ENCODE assay signal across 24 mouse cellular contexts in the genomic region with DNA sequence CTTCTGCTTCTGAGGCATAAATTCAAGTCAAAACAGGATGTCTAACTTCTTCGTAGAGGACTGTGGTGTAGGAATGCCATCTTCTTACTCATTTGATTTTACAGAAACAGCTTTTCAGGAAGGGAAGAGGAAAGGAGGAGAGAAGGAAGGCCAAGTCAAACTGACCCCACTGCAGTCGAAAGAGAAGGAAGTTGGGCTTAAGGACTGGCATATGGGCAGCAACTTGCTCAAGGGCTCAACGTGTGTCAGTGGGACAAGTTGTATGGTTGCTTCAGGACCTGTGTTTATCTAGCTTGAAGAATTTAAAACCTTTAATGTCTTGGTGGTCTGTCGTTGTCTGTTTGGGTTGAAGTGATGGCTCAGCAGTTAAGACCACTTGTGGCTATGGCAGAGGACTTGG.
DNase-seq lines count a peak whose midpoint lies in the region; ATAC-seq and TF ChIP-seq lines count a peak whose summit lies in the region.
"Had no signal": no experiment of that assay in that cellular context is flagged by ENCODE, and none has a peak within 500 bp of the region (broad histone marks: within the 10 kb centered on the region; RNA-seq: fewer than 3 reads in every experiment).

No protein-coding gene starts in this region.

- no peak for TF ChIP-seq POLR2A in heart, adult 2 months (IDR thresholded peaks at IDR 0.05; ENCODE audit: insufficient read depth, low read depth, low read length)
- no peak for TF ChIP-seq POLR2A in lung, adult 2 months (IDR thresholded peaks at IDR 0.05; ENCODE audit: borderline replicate concordance, extremely low read depth, low read depth, low read length)
- no peak for TF ChIP-seq POLR2A in olfactory bulb, adult 2 months (IDR thresholded peaks at IDR 0.05; ENCODE audit: insufficient read depth, low read depth, low read length)

- H3K4me2 ChIP-seq in liver, embryonic 13.5 days, result no peak overlapping the region
- H3K4me2 ChIP-seq in neural tube, embryonic 15.5 days, result no peak overlapping the region
- H3K4me2 ChIP-seq: embryonic facial prominence, embryonic 15.5 days; heart, embryonic 13.5 days; hindbrain, embryonic 12.5 days; limb, embryonic 12.5 days; neural tube, embryonic 13.5 days had no signal

- peak overlapping the region; percentile 5; the same call in 1 of the 2 replicates for H3K27ac ChIP-seq in heart, adult 2 months
- 0 out of 2 replicates have a peak overlapping the region, but pooled peaks have one; percentile 24 for H3K27ac ChIP-seq in liver, embryonic 13.5 days
- H3K27ac ChIP-seq in olfactory bulb, adult 2 months (ENCODE audit: insufficient read depth, low read depth, low read length), result peak overlapping the region; percentile 40; the same call in 1 of the 2 replicates
- H3K27ac ChIP-seq in neural tube, embryonic 15.5 days (replicated peaks), result no peak overlapping the region
- H3K27ac ChIP-seq: embryonic facial prominence, embryonic 15.5 days; heart, embryonic 13.5 days; hindbrain, embryonic 12.5 days; kidney, postnatal 0 days; limb, embryonic 12.5 days; neural tube, embryonic 13.5 days had no signal

- DNase-seq in heart, adult 2 months, result no peak
- no peak for DNase-seq in heart, adult 18-20 months
- DNase-seq in lung, postnatal 36 days, result peak; percentile 27
- no peak for DNase-seq in lung, adult 2 months
- DNase-seq in liver, embryonic 13.5 days, result no peak
- no peak for DNase-seq in ovary, adult 18-20 months (ENCODE audit: low spot score)
- DNase-seq: cerebellum, adult 8-10 months; gastrocnemius, postnatal 36 days; lung, postnatal 14 days; thymus, adult 2 months; thymus, postnatal 4 days had no signal

- H3K79me2 ChIP-seq in heart, adult 2 months (replicated peaks; ENCODE audit: control insufficient read depth, insufficient read depth, low read length), result no peaks in the 10 kb centered on the region; the same call in 1 of the 2 replicates

- no peaks in the 10 kb centered on the region for H3K9me3 ChIP-seq in liver, embryonic 13.5 days (replicated peaks)
- no peaks in the 10 kb centered on the region for H3K9me3 ChIP-seq in neural tube, embryonic 15.5 days (replicated peaks)
- H3K9me3 ChIP-seq: embryonic facial prominence, embryonic 15.5 days; G1E; heart, embryonic 13.5 days; hindbrain, embryonic 12.5 days; limb, embryonic 12.5 days; midbrain, embryonic 10.5 days; neural tube, embryonic 13.5 days had no signal

- no peak for ATAC-seq in liver, embryonic 13.5 days (ENCODE audit: low read depth)
- no peak for ATAC-seq in neural tube, embryonic 15.5 days (ENCODE audit: low FRiP score)
- ATAC-seq: midbrain, embryonic 16.5 days had no signal

- no peak for TF ChIP-seq CTCF in heart, adult 2 months (IDR thresholded peaks at IDR 0.05)
- no peak for TF ChIP-seq CTCF in lung, adult 2 months (IDR thresholded peaks at IDR 0.05; ENCODE audit: insufficient read depth, low read length)
- no peak for TF ChIP-seq CTCF in olfactory bulb, adult 2 months (IDR thresholded peaks at IDR 0.05; ENCODE audit: insufficient read depth, low read depth, low read length)

- no peaks in the 10 kb centered on the region for H3K27me3 ChIP-seq in heart, adult 2 months (ENCODE audit: control insufficient read depth, insufficient read depth, low read length)
- no peaks in the 10 kb centered on the region for H3K27me3 ChIP-seq in liver, embryonic 13.5 days
- no peaks in the 10 kb centered on the region for H3K27me3 ChIP-seq in neural tube, embryonic 15.5 days (replicated peaks)
- H3K27me3 ChIP-seq: embryonic facial prominence, embryonic 15.5 days; heart, embryonic 13.5 days; hindbrain, embryonic 12.5 days; neural tube, embryonic 13.5 days; Patski had no signal

- no peak for TF ChIP-seq EP300 in heart, adult 2 months (IDR thresholded peaks at IDR 0.05; ENCODE audit: insufficient read depth, low read depth, low read length)

- intact Hi-C loops in heart, adult 2 months (cut with DNase I), result no loop called here

- peaks cover 15% of the 10 kb centered on the region for H3K4me1 ChIP-seq in heart, adult 2 months (ENCODE audit: control insufficient read depth, insufficient read depth, low read length)
- H3K4me1 ChIP-seq in lung, adult 2 months (ENCODE audit: control insufficient read depth, insufficient read depth, low read length), result peaks cover 24% of the 10 kb centered on the region
- H3K4me1 ChIP-seq in liver, embryonic 13.5 days (replicated peaks), result peaks cover 80% of the 10 kb centered on the region
- H3K4me1 ChIP-seq in olfactory bulb, adult 2 months (ENCODE audit: control insufficient read depth, insufficient read depth, low read length), result peaks cover 18% of the 10 kb centered on the region
- H3K4me1 ChIP-seq in neural tube, embryonic 15.5 days, result peaks cover 32% of the 10 kb centered on the region

- H3K4me3 ChIP-seq in heart, adult 2 months, result no peak overlapping the region
- no peak overlapping the region for H3K4me3 ChIP-seq in lung, adult 2 months (replicated peaks; ENCODE audit: extremely low read depth, low read depth, low read length)
- no peak overlapping the region for H3K4me3 ChIP-seq in liver, embryonic 13.5 days (replicated peaks)
- H3K4me3 ChIP-seq in olfactory bulb, adult 2 months (ENCODE audit: insufficient read depth, low read depth, low read length), result no peak overlapping the region
- no peak overlapping the region for H3K4me3 ChIP-seq in neural tube, embryonic 15.5 days (replicated peaks)
- H3K4me3 ChIP-seq: embryonic facial prominence, embryonic 15.5 days; heart, embryonic 13.5 days; hindbrain, embryonic 12.5 days; limb, embryonic 12.5 days; midbrain, embryonic 10.5 days; myocyte; neural tube, embryonic 13.5 days had no signal

- 52% methylated on average over 4 of the region's 4 CpGs for WGBS in heart, adult 2 months
- WGBS in lung, adult 2 months, result 52% methylated on average over 4 of the region's 4 CpGs
- WGBS in liver, embryonic 13.5 days (ENCODE audit: insufficient replicate concordance), result 49% methylated on average over 4 of the region's 4 CpGs
- WGBS in olfactory bulb, adult 2 months, result 71% methylated on average over 4 of the region's 4 CpGs
- WGBS in neural tube, embryonic 15.5 days, result 87% methylated on average over 4 of the region's 4 CpGs

- H3K36me3 ChIP-seq in heart, adult 2 months (ENCODE audit: control insufficient read depth, insufficient read depth, low read length), result peaks cover 4% of the 10 kb centered on the region
- H3K36me3 ChIP-seq in liver, embryonic 13.5 days, result peaks cover 6% of the 10 kb centered on the region; the same call in 1 of the 2 replicates
- H3K36me3 ChIP-seq in neural tube, embryonic 15.5 days, result no peaks in the 10 kb centered on the region
- H3K36me3 ChIP-seq: embryonic facial prominence, embryonic 15.5 days; heart, embryonic 13.5 days; hindbrain, embryonic 12.5 days; limb, embryonic 12.5 days; neural tube, embryonic 13.5 days had no signal

- no peak overlapping the region for H3K9ac ChIP-seq in heart, adult 2 months (ENCODE audit: low read depth, low read length)
- H3K9ac ChIP-seq in liver, embryonic 13.5 days, result no peak overlapping the region
- no peak overlapping the region for H3K9ac ChIP-seq in neural tube, embryonic 15.5 days (replicated peaks)
- H3K9ac ChIP-seq: embryonic facial prominence, embryonic 15.5 days; heart, embryonic 13.5 days; hindbrain, embryonic 12.5 days; limb, embryonic 12.5 days; neural tube, embryonic 13.5 days had no signal
